In genomic region chr17:73142445-73142844, GRCm38 (mm10) we compare ENCODE assay signal across 11 mouse cellular contexts. TPM values are rescaled to one million over a fixed set of nuclear protein-coding genes. Genes with fewer than 3 reads are reported as not detected.
A peak's percentile ranks its signal among the peaks of the same experiment; 100 is the strongest.
DNase-seq lines count a peak whose midpoint lies in the region; ATAC-seq and TF ChIP-seq lines count a peak whose summit lies in the region.
"Had no signal": no experiment of that assay in that cellular context is flagged by ENCODE, and none has a peak within 500 bp of the region (broad histone marks: within the 10 kb centered on the region; RNA-seq: fewer than 3 reads in every experiment).

No protein-coding gene starts in this region.

- no peaks in the 10 kb centered on the region for H3K36me3 ChIP-seq in heart, embryonic 11.5 days (ENCODE audit: control insufficient read depth, insufficient read depth, low read length)
- peaks cover 0 to 28% of the 10 kb centered on the region in 2 experiments; a peak in 2 of 4 replicates for H3K36me3 ChIP-seq in MEL (ENCODE audit: control insufficient read depth in 1 of 2, insufficient read depth in 2 of 2, low read length in 2 of 2)
- H3K36me3 ChIP-seq in intestine, embryonic 15.5 days = no peaks in the 10 kb centered on the region
- H3K36me3 ChIP-seq: midbrain, embryonic 13.5 days had no signal

- no peak overlapping the region for H3K9ac ChIP-seq in heart, embryonic 11.5 days (ENCODE audit: low read depth, low read length)
- H3K9ac ChIP-seq in MEL (ENCODE audit: control insufficient read depth, low read depth, low read length, poor library complexity, severe bottlenecking) = no peak overlapping the region
- no peak overlapping the region for H3K9ac ChIP-seq in intestine, embryonic 15.5 days
- H3K9ac ChIP-seq: midbrain, embryonic 13.5 days had no signal

- peak; percentile 97 for TF ChIP-seq EP300 in MEL (IDR thresholded peaks at IDR 0.05; ENCODE audit: low read depth in 1 of 2, low read length in 2 of 2)

- H3K4me2 ChIP-seq in heart, embryonic 11.5 days = no peak overlapping the region
- H3K4me2 ChIP-seq in intestine, embryonic 15.5 days (replicated peaks) = no peak overlapping the region
- H3K4me2 ChIP-seq: midbrain, embryonic 13.5 days had no signal

- no peaks in the 10 kb centered on the region for H3K79me2 ChIP-seq in MEL (ENCODE audit: control insufficient read depth, insufficient read depth, low read length, poor library complexity)

- WGBS in heart, embryonic 11.5 days (ENCODE audit: insufficient replicate concordance) = 7% methylated on average over 2 of the region's 2 CpGs
- 19% methylated on average over 2 of the region's 2 CpGs for WGBS in intestine, embryonic 15.5 days

- H3K4me1 ChIP-seq in heart, embryonic 11.5 days (ENCODE audit: control insufficient read depth, insufficient read depth, low read length) = peaks cover 5% of the 10 kb centered on the region
- H3K4me1 ChIP-seq in MEL (ENCODE audit: control insufficient read depth in 1 of 2, insufficient read depth in 2 of 2, low read length in 2 of 2) = peaks cover 11 to 14% of the 10 kb centered on the region in 2 experiments
- no peaks in the 10 kb centered on the region for H3K4me1 ChIP-seq in intestine, embryonic 15.5 days (replicated peaks)
- H3K4me1 ChIP-seq: midbrain, embryonic 13.5 days had no signal

- H3K27me3 ChIP-seq in heart, embryonic 11.5 days (ENCODE audit: control insufficient read depth, insufficient read depth, low read length) = no peaks in the 10 kb centered on the region
- H3K27me3 ChIP-seq in MEL (ENCODE audit: control insufficient read depth in 1 of 2, insufficient read depth in 2 of 2, low read length in 2 of 2) = no peaks in the 10 kb centered on the region
- H3K27me3 ChIP-seq in intestine, embryonic 15.5 days (replicated peaks) = no peaks in the 10 kb centered on the region
- H3K27me3 ChIP-seq: midbrain, embryonic 13.5 days had no signal

- TF ChIP-seq RAD21 in MEL (IDR thresholded peaks at IDR 0.05; ENCODE audit: low read depth, low read length) = no peak

- H3K4me3 ChIP-seq in heart, embryonic 11.5 days (ENCODE audit: low read depth, low read length) = no peak overlapping the region
- no peak overlapping the region for H3K4me3 ChIP-seq in MEL (ENCODE audit: control insufficient read depth in 1 of 2, insufficient read depth in 1 of 2, low read depth in 2 of 2, low read length in 2 of 2)
- H3K4me3 ChIP-seq in intestine, embryonic 15.5 days (replicated peaks) = no peak overlapping the region
- H3K4me3 ChIP-seq: gastrocnemius, adult 2 months; midbrain, embryonic 13.5 days had no signal

- ATAC-seq in heart, embryonic 11.5 days (replicated peaks; ENCODE audit: insufficient number of reproducible peaks, low FRiP score, low TSS enrichment) = no peak
- ATAC-seq in intestine, embryonic 15.5 days = peak; percentile 95
- ATAC-seq in megakaryocyte progenitor cell, adult 5-6 weeks (replicated peaks; ENCODE audit: poor library complexity) = peak; percentile 93
- ATAC-seq: midbrain, embryonic 13.5 days had no signal

- TF ChIP-seq POLR2A in MEL (IDR thresholded peaks at IDR 0.05; ENCODE audit: control insufficient read depth in 1 of 2, insufficient read depth in 1 of 2, low read depth in 1 of 2, low read length in 2 of 2, poor library complexity in 1 of 2) = no peak

- no peaks in the 10 kb centered on the region for H3K9me3 ChIP-seq in heart, embryonic 11.5 days (replicated peaks; ENCODE audit: control insufficient read depth, low read length)
- no peaks in the 10 kb centered on the region for H3K9me3 ChIP-seq in MEL (replicated peaks; ENCODE audit: insufficient read depth, low read length)
- no peaks in the 10 kb centered on the region for H3K9me3 ChIP-seq in intestine, embryonic 15.5 days
- H3K9me3 ChIP-seq: midbrain, embryonic 13.5 days had no signal

- H3K27ac ChIP-seq in heart, embryonic 11.5 days (ENCODE audit: low read depth, low read length) = peak overlapping the region; percentile 6; the same call in 1 of the 2 replicates
- peak overlapping the region; percentile 88 for H3K27ac ChIP-seq in MEL (ENCODE audit: control insufficient read depth, low read depth, low read length)
- H3K27ac ChIP-seq in intestine, embryonic 15.5 days = 0 out of 2 replicates have a peak overlapping the region, but pooled peaks have one; percentile 56
- H3K27ac ChIP-seq: gastrocnemius, adult 2 months; midbrain, embryonic 13.5 days had no signal

- DNase-seq in heart, postnatal 4 days = no peak
- DNase-seq in MEL (ENCODE audit: low read depth, low spot score) = peak; percentile 87
- no peak for DNase-seq in left cerebral cortex, adult 8-10 months (ENCODE audit: low spot score in 2 of 2)
- no peak for DNase-seq in ovary, postnatal 36 days (ENCODE audit: low spot score)
- DNase-seq in lung, postnatal 36 days = no peak
- DNase-seq: gastrocnemius, adult 2 months; right cerebral cortex, postnatal 4 days had no signal

- no peak for TF ChIP-seq CTCF in MEL (IDR thresholded peaks at IDR 0.05 in 2 of 3, conservative IDR thresholded peaks at IDR 0.05 in 1 of 3; ENCODE audit: control insufficient read depth in 1 of 3, insufficient read depth in 1 of 3, low read depth in 2 of 3, low read length in 3 of 3, poor library complexity in 1 of 3, severe bottlenecking in 1 of 3)

TF ChIP-seq in MEL, 35 proteins besides CTCF, POLR2A, EP300 and RAD21:
- TF ChIP-seq ZC3H11A (IDR thresholded peaks at IDR 0.05; ENCODE audit: low read depth, low read length) (no peak), TCF12 (IDR thresholded peaks at IDR 0.05; ENCODE audit: low read depth, low read length) (peak; percentile 98), SIN3A (IDR thresholded peaks at IDR 0.05; ENCODE audit: low read length) (peak; percentile 83), KAT2A (conservative IDR thresholded peaks at IDR 0.05; ENCODE audit: low read depth, low read length) (0 out of 2 replicates have a peak, but pooled peaks have one; percentile 29), RCOR1 (IDR thresholded peaks at IDR 0.05; ENCODE audit: low read depth, low read length) (peak; percentile 95), HCFC1 (IDR thresholded peaks at IDR 0.05; ENCODE audit: low read depth, low read length) (peak; percentile 27; the same call in 1 of the 2 replicates), ZKSCAN1 (IDR thresholded peaks at IDR 0.05; ENCODE audit: low read depth, low read length) (no peak), MAFK (IDR thresholded peaks at IDR 0.05; ENCODE audit: borderline replicate concordance, low read depth, low read length) (peak; percentile 59; the same call in 1 of the 2 replicates), UBTF (IDR thresholded peaks at IDR 0.05; ENCODE audit: borderline replicate concordance, insufficient read depth, low read depth, low read length) (no peak), ETS1 (IDR thresholded peaks at IDR 0.05; ENCODE audit: low read depth, low read length) (peak; percentile 95), MYC (IDR thresholded peaks at IDR 0.05; ENCODE audit: low read depth, low read length) (0 out of 2 replicates have a peak, but pooled peaks have one; percentile 34), BHLHE40 (IDR thresholded peaks at IDR 0.05; ENCODE audit: borderline replicate concordance, low read depth, low read length) (peak; percentile 80; the same call in 1 of the 2 replicates), MAZ (IDR thresholded peaks at IDR 0.05; ENCODE audit: low read depth, low read length) (no peak), TAL1 (IDR thresholded peaks at IDR 0.05; ENCODE audit: low read length) (peak; percentile 77), GATA1 (IDR thresholded peaks at IDR 0.05; ENCODE audit: low read depth, low read length) (peak; percentile 99), ZNF384 (IDR thresholded peaks at IDR 0.05; ENCODE audit: low read depth, low read length) (peak; percentile 90), MXI1 (IDR thresholded peaks at IDR 0.05; ENCODE audit: low read depth, low read length) (no peak), MYB (IDR thresholded peaks at IDR 0.05; ENCODE audit: low read depth, low read length) (peak; percentile 81)

RNA-seq across cellular contexts. Expression of gene Lclat1, which starts 34.7 kb away (rescaled TPM):
- 38.3 and 51.0 TPM in 2 replicates for polyA plus RNA-seq in heart, embryonic 11.5 days (2014; fragmentation: Nextera tagmentation; extraction: Ambion mirVana)
- total RNA-seq in heart, postnatal 4 days (2021) = 100 to 1,000 TPM; 160 to 168 TPM
- total RNA-seq in MEL (2012; rRNA removed) = 9.4 and 9.6 TPM in 2 replicates
- polyA plus RNA-seq in MEL (2012; ENCODE audit: insufficient read depth in 1 of 2, insufficient read length in 2 of 2, low read depth in 1 of 2, low replicate concordance in 2 of 2, missing spikeins in 1 of 2) = 10 to 100 TPM in 1 of 2 experiments, not detected in 1; 10.5 TPM
- polyA plus RNA-seq in intestine, embryonic 15.5 days (2015; fragmentation: Nextera tagmentation; extraction: Ambion mirVana) = 24.2 and 25.0 TPM in 2 replicates
- 25.8 and 29.4 TPM in 2 replicates for total RNA-seq in megakaryocyte progenitor cell, adult 5-6 weeks (2015)
- 8.8 and 10.0 TPM in 2 replicates for total RNA-seq in megakaryocyte progenitor cell, adult 5-6 weeks (2017)
- 10 to 100 TPM; 34.4 to 39.2 (median 36.5) TPM for total RNA-seq in left cerebral cortex, adult 8-10 months (2022)

Comparison
In these comparisons a context has a peak if more than half of its experiments do, and no peak if none do; other contexts are left out.
1. H3K27ac ChIP-seq: peak in every context shown above with its lines; median percentile 88 in MEL; 56 in intestine, embryonic 15.5 days; 6 in heart, embryonic 11.5 days.